9 mouse cellular contexts compared by ENCODE assay signal in genomic region chr11:94472585-94472915, GRCm38 (mm10). TPM values are rescaled to one million over a fixed set of nuclear protein-coding genes. Genes with fewer than 3 reads are reported as not detected.
DNase-seq lines count a peak whose midpoint lies in the region; ATAC-seq and TF ChIP-seq lines count a peak whose summit lies in the region.
"Had no signal": no experiment of that assay in that cellular context is flagged by ENCODE, and none has a peak within 500 bp of the region (broad histone marks: within the 10 kb centered on the region; RNA-seq: fewer than 3 reads in every experiment).

No protein-coding gene starts in this region.

- H3K4me1 ChIP-seq in heart, embryonic 11.5 days (ENCODE audit: control insufficient read depth, insufficient read depth, low read length) = peaks cover 27% of the 10 kb centered on the region
- H3K4me1 ChIP-seq in E14TG2a.4 (replicated peaks; ENCODE audit: low read depth, low read length) = peaks cover 54% of the 10 kb centered on the region
- H3K4me1 ChIP-seq in forebrain, embryonic 14.5 days (ENCODE audit: control insufficient read depth, insufficient read depth, low read length) = peaks cover 46% of the 10 kb centered on the region
- H3K4me1 ChIP-seq in liver, embryonic 15.5 days (replicated peaks) = peaks cover 25% of the 10 kb centered on the region

- no peaks in the 10 kb centered on the region for H3K9me3 ChIP-seq in heart, embryonic 11.5 days (replicated peaks; ENCODE audit: control insufficient read depth, low read length)
- H3K9me3 ChIP-seq in E14TG2a.4 (ENCODE audit: low read length) = no peaks in the 10 kb centered on the region
- no peaks in the 10 kb centered on the region for H3K9me3 ChIP-seq in forebrain, embryonic 14.5 days (replicated peaks; ENCODE audit: control insufficient read depth, low read length)
- H3K9me3 ChIP-seq in liver, embryonic 15.5 days (replicated peaks) = no peaks in the 10 kb centered on the region

- DNase-seq in heart, postnatal 4 days = no peak
- DNase-seq in forebrain, embryonic 14.5 days (ENCODE audit: low spot score) = peak; percentile 11
- DNase-seq in right cerebral cortex, adult 2 months (ENCODE audit: low spot score in 2 of 2) = no peak
- DNase-seq in c-Kit-positive CD71-positive TER-119-positive erythroid progenitor cells, embryonic 14.5 days (ENCODE audit: low spot score) = no peak

- WGBS in heart, embryonic 11.5 days (ENCODE audit: insufficient replicate concordance) = under 1% methylated on average over 15 of the region's 15 CpGs
- WGBS in forebrain, embryonic 14.5 days = 2% methylated on average over 15 of the region's 15 CpGs
- WGBS in liver, embryonic 15.5 days (ENCODE audit: insufficient replicate concordance) = under 1% methylated on average over 15 of the region's 15 CpGs

- no peaks in the 10 kb centered on the region for H3K36me3 ChIP-seq in heart, embryonic 11.5 days (ENCODE audit: control insufficient read depth, insufficient read depth, low read length)
- H3K36me3 ChIP-seq in E14TG2a.4 (ENCODE audit: insufficient read depth, low read length) = no peaks in the 10 kb centered on the region
- no peaks in the 10 kb centered on the region for H3K36me3 ChIP-seq in forebrain, embryonic 14.5 days (ENCODE audit: control insufficient read depth, insufficient read depth, low read length)
- no peaks in the 10 kb centered on the region for H3K36me3 ChIP-seq in liver, embryonic 15.5 days (replicated peaks)

- no peak overlapping the region for H3K27ac ChIP-seq in heart, embryonic 11.5 days (ENCODE audit: low read depth, low read length)
- H3K27ac ChIP-seq in forebrain, embryonic 14.5 days (ENCODE audit: low read depth, low read length) = peak overlapping the region; percentile 46; the same call in 1 of the 2 replicates
- no peak overlapping the region for H3K27ac ChIP-seq in liver, embryonic 15.5 days (replicated peaks)
- H3K27ac ChIP-seq: macrophage had no signal

- H3K4me3 ChIP-seq in heart, embryonic 11.5 days (ENCODE audit: low read depth, low read length) = peak overlapping the region; percentile 67
- peak overlapping the region; percentile 80 for H3K4me3 ChIP-seq in E14TG2a.4 (replicated peaks; ENCODE audit: low read length)
- peak overlapping the region; percentile 67 for H3K4me3 ChIP-seq in forebrain, embryonic 14.5 days (ENCODE audit: low read depth, low read length)
- H3K4me3 ChIP-seq in liver, embryonic 15.5 days (replicated peaks) = no peak overlapping the region

- ATAC-seq in heart, embryonic 11.5 days (replicated peaks; ENCODE audit: insufficient number of reproducible peaks, low FRiP score, low TSS enrichment) = no peak
- no peak for ATAC-seq in forebrain, embryonic 14.5 days
- ATAC-seq in liver, embryonic 15.5 days (ENCODE audit: insufficient read depth) = no peak
- ATAC-seq in monocyte, adult 5-6 weeks (replicated peaks; ENCODE audit: insufficient number of reproducible peaks, low FRiP score, low TSS enrichment, poor library complexity, severe bottlenecking) = no peak

- H3K27me3 ChIP-seq in heart, embryonic 11.5 days (ENCODE audit: control insufficient read depth, insufficient read depth, low read length) = peaks cover 66% of the 10 kb centered on the region
- peaks cover 67% of the 10 kb centered on the region for H3K27me3 ChIP-seq in E14TG2a.4 (ENCODE audit: insufficient read depth, low read length)
- peaks cover 15% of the 10 kb centered on the region; the same call in 1 of the 2 replicates for H3K27me3 ChIP-seq in forebrain, embryonic 14.5 days (replicated peaks; ENCODE audit: control insufficient read depth, insufficient read depth, low read length)
- peaks cover 96% of the 10 kb centered on the region for H3K27me3 ChIP-seq in liver, embryonic 15.5 days

- no peak for TF ChIP-seq CTCF in E14TG2a.4 (conservative IDR thresholded peaks at IDR 0.05; ENCODE audit: low read length)

- 0 out of 2 replicates have a peak overlapping the region, but pooled peaks have one; percentile 65 for H3K9ac ChIP-seq in heart, embryonic 11.5 days (ENCODE audit: low read depth, low read length)
- H3K9ac ChIP-seq in forebrain, embryonic 14.5 days (ENCODE audit: low read length) = peak overlapping the region; percentile 90
- H3K9ac ChIP-seq in liver, embryonic 15.5 days = no peak overlapping the region

- peak overlapping the region; percentile 99 for H3K4me2 ChIP-seq in heart, embryonic 11.5 days
- peak overlapping the region; percentile 88 for H3K4me2 ChIP-seq in forebrain, embryonic 14.5 days (ENCODE audit: low read length)
- H3K4me2 ChIP-seq in liver, embryonic 15.5 days = 0 out of 2 replicates have a peak overlapping the region, but pooled peaks have one; percentile 75

RNA-seq across cellular contexts. Expression of gene Cacna1g, which starts 1.4 kb away (rescaled TPM):
- polyA plus RNA-seq in heart, embryonic 11.5 days (2014; fragmentation: Nextera tagmentation; extraction: Ambion mirVana) = 2.7 and 4.3 TPM in 2 replicates
- 10 to 100 TPM; 48.7 to 52.8 TPM for total RNA-seq in heart, postnatal 4 days (2021)
- 7.0 and 7.1 TPM in 2 replicates for polyA plus RNA-seq in forebrain, embryonic 14.5 days (2014; fragmentation: Nextera tagmentation; extraction: Ambion mirVana)
- polyA plus RNA-seq in liver, embryonic 15.5 days (2015; fragmentation: Nextera tagmentation; extraction: Ambion mirVana) = 2.3 and 2.7 TPM in 2 replicates
- total RNA-seq in monocyte, adult 5-6 weeks (2017) = not detected in 3 replicates
- polyA plus RNA-seq: macrophage had no signal

RNA-seq across cellular contexts. Expression of gene Spata20, which starts 13.4 kb away (rescaled TPM):
- polyA plus RNA-seq in heart, embryonic 11.5 days (2014; fragmentation: Nextera tagmentation; extraction: Ambion mirVana) = 0.15 TPM in 1 of 2 replicates, not detected in the other
- total RNA-seq in heart, postnatal 4 days (2021) = 1 to 10 TPM in 1 of 2 experiments, under 1 TPM in 1; 0.61 to 1.5 TPM
- polyA plus RNA-seq in forebrain, embryonic 14.5 days (2014; fragmentation: Nextera tagmentation; extraction: Ambion mirVana) = 0.43 and 0.67 TPM in 2 replicates
- polyA plus RNA-seq in liver, embryonic 15.5 days (2015; fragmentation: Nextera tagmentation; extraction: Ambion mirVana) = not detected in 2 replicates
- total RNA-seq in monocyte, adult 5-6 weeks (2017) = 0.67 TPM in 1 of 3 replicates, not detected in the others
- polyA plus RNA-seq: macrophage had no signal

RNA-seq across cellular contexts. Expression of gene Epn3, which starts 27.2 kb away (rescaled TPM):
- 8.2 and 9.1 TPM in 2 replicates for polyA plus RNA-seq in heart, embryonic 11.5 days (2014; fragmentation: Nextera tagmentation; extraction: Ambion mirVana)
- 10 to 100 TPM; 31.3 to 34.3 TPM for total RNA-seq in heart, postnatal 4 days (2021)
- 0.30 and 0.41 TPM in 2 replicates for polyA plus RNA-seq in forebrain, embryonic 14.5 days (2014; fragmentation: Nextera tagmentation; extraction: Ambion mirVana)
- 0.09 and 0.15 TPM in 2 replicates for polyA plus RNA-seq in liver, embryonic 15.5 days (2015; fragmentation: Nextera tagmentation; extraction: Ambion mirVana)
- not detected in 3 replicates for total RNA-seq in monocyte, adult 5-6 weeks (2017)
- polyA plus RNA-seq: macrophage had no signal

RNA-seq across cellular contexts. Expression of gene Mycbpap, which starts 49.0 kb away (rescaled TPM):
- polyA plus RNA-seq in heart, embryonic 11.5 days (2014; fragmentation: Nextera tagmentation; extraction: Ambion mirVana) = 9.1 and 9.9 TPM in 2 replicates
- total RNA-seq in heart, postnatal 4 days (2021) = 1 to 10 TPM; 5.9 to 6.3 TPM
- 1.8 and 2.1 TPM in 2 replicates for polyA plus RNA-seq in forebrain, embryonic 14.5 days (2014; fragmentation: Nextera tagmentation; extraction: Ambion mirVana)
- 0.09 TPM in 1 of 2 replicates, not detected in the other for polyA plus RNA-seq in liver, embryonic 15.5 days (2015; fragmentation: Nextera tagmentation; extraction: Ambion mirVana)
- 0.19 TPM in 1 of 3 replicates, not detected in the others for total RNA-seq in monocyte, adult 5-6 weeks (2017)
